Mouse (Mus musculus) heart, embryonic 16.5 days (tissue): ENCODE data around the gene Bpnt1. TPM values are rescaled to one million over a fixed set of nuclear protein-coding genes. Genes with fewer than 3 reads are reported as not detected.

Source experiments
- ATAC-seq: fragments of 200-750 bp; cut with Nextera tagmentation; replicated peaks from 2 replicates; pipeline ENCODE4 v1.8.0; 2017; ENCODE audit warnings: moderate number of reproducible peaks; ENCODE audit not compliant: insufficient read depth, low FRiP score; ENCODE audit errors: extremely low read depth
- H3K27ac ChIP-seq: fragments of 300-500 bp; sonication (generic); 2 replicates; pipeline ENCODE4 v1.5.1; 2014; ENCODE audit warnings: mild to moderate bottlenecking, low read length, control low read depth, moderate library complexity
- H3K27me3 ChIP-seq: fragments of 300-500 bp; sonication (generic); 2 replicates; pipeline ENCODE4 v1.6.1; 2014; ENCODE audit warnings: low read length, mixed read lengths; ENCODE audit not compliant: control insufficient read depth, insufficient read depth
- H3K36me3 ChIP-seq: fragments of 300-500 bp; sonication (generic); 2 replicates; pipeline ENCODE4 v1.6.1; 2014; ENCODE audit not compliant: control insufficient read depth, insufficient read depth
- H3K4me1 ChIP-seq: fragments of 300-500 bp; sonication (generic); 2 replicates; pipeline ENCODE4 v1.6.1; 2014; ENCODE audit warnings: low read length, mixed read lengths; ENCODE audit not compliant: control insufficient read depth, insufficient read depth
- H3K4me2 ChIP-seq: fragments of 300-500 bp; sonication (generic); 2 replicates; pipeline ENCODE4 v1.6.1; 2014; ENCODE audit warnings: low read depth, mild to moderate bottlenecking, control low read depth, low read length
- H3K4me3 ChIP-seq: fragments of 300-500 bp; sonication (generic); 2 replicates; pipeline ENCODE4 v1.5.1; 2014; ENCODE audit warnings: mild to moderate bottlenecking, control low read depth, low read length
- H3K9ac ChIP-seq: fragments of 300-500 bp; sonication (generic); 2 replicates; pipeline ENCODE4 v1.6.1; 2014; ENCODE audit warnings: low read length, control low read depth
- H3K9me3 ChIP-seq: fragments of 300-500 bp; sonication (generic); replicated peaks from 2 replicates; pipeline ENCODE4 v1.6.1; 2016; ENCODE audit warnings: low read length; ENCODE audit not compliant: control insufficient read depth
- WGBS: fragments of 180-500 bp; shearing (Covaris S2); extraction: QIAGEN DNeasy Blood & Tissue Kit; methylation state at CpG from one replicate; pipeline ENCODE4 v1.1.7; 2014; 5-methylcytosine and 5-hydroxymethylcytosine counted together
- microRNA counts: library from miRNA; unstranded; fragments of <30 nt; microRNA quantifications from one replicate; lab custom pipeline; 2016
- microRNA-seq: library from miRNA; unstranded; fragments of <30 nt; microRNA quantifications from one replicate; pipeline ENCODE4, GENCODE M21; 2017
- polyA plus RNA-seq: library from polyadenylated mRNA; unstranded; fragments of >200 nt; fragmentation: Nextera tagmentation; extraction: Ambion mirVana; gene quantifications from 2 replicates; pipeline ENCODE4 v1.2.1, GENCODE M21; 2015

The Bpnt1 gene
- polyA plus RNA-seq, 1 experiment from 2014 or later, result 33.6 TPM

GRCm38 (mm10) chr1:185404021-185404420, 72.1 kb downstream of the Bpnt1 start:
- H3K9ac ChIP-seq, result no peak overlapping the region
- H3K4me2 ChIP-seq, result no peak overlapping the region
- H3K27ac ChIP-seq, result no peak overlapping the region
- H3K4me1 ChIP-seq, result peaks cover 5% of the 10 kb centered on the region
- H3K36me3 ChIP-seq, result peaks cover 37% of the 10 kb centered on the region
- no peaks in the 10 kb centered on the region for H3K27me3 ChIP-seq
- H3K9me3 ChIP-seq, result no peaks in the 10 kb centered on the region
- no peak for ATAC-seq
- no peak overlapping the region for H3K4me3 ChIP-seq
- WGBS, result 29% methylated on average over 2 of the region's 2 CpGs

GRCm38 (mm10) chr1:185405921-185406320, 74.0 kb downstream of the Bpnt1 start:
- no peak overlapping the region for H3K27ac ChIP-seq
- H3K36me3 ChIP-seq, result peaks cover 38% of the 10 kb centered on the region
- ATAC-seq, result peak; percentile 73
- H3K4me1 ChIP-seq, result peaks cover 5% of the 10 kb centered on the region
- H3K4me3 ChIP-seq, result no peak overlapping the region
- no peaks in the 10 kb centered on the region for H3K9me3 ChIP-seq
- no peaks in the 10 kb centered on the region for H3K27me3 ChIP-seq
- 41% methylated on average over 10 of the region's 10 CpGs for WGBS
- H3K9ac ChIP-seq, result no peak overlapping the region
- H3K4me2 ChIP-seq, result no peak overlapping the region

MicroRNA genes within 50 kb of the gene (microRNA counts, 519-probe panel; counts per million panel counts)
- 2,253 counts per million, percentile 41 among the panel's probes with 10 or more counts for microRNA mmu-miR-194 (lab: Ali Mortazavi, UCI)

Small RNA genes within 50 kb of the gene (microRNA-seq; reads per million reads assigned to microRNA genes)
- gene Mir194-1, result 62.4 reads per million, percentile 46 among the genes with 10 or more reads in this experiment
- gene Mir215, result 582 reads per million, percentile 73 among the genes with 10 or more reads in this experiment

Other genes starting within 250 kb of the Bpnt1 start
- 16.6 and 17.2 TPM in 2 replicates for gene Rab3gap2, start 128.0 kb upstream of the Bpnt1 start, polyA plus RNA-seq
- gene Iars2, start 2.8 kb upstream of the Bpnt1 start, polyA plus RNA-seq, result 40.5 and 42.6 TPM in 2 replicates
- gene Eprs, start 30.9 kb downstream of the Bpnt1 start, polyA plus RNA-seq, result 95.8 and 104 TPM in 2 replicates
- gene Slc30a10, start 122.7 kb downstream of the Bpnt1 start, polyA plus RNA-seq, result 0.05 and 0.07 TPM in 2 replicates